Mouse (Mus musculus): ENCODE results near the gene Rimbp2.
A peak's percentile ranks its signal among the peaks of the same experiment; 100 is the strongest.
"Not testable (repeated sequence)": the region's sequence is repeated elsewhere in the genome, so short reads cannot be mapped to it uniquely, and the experiment has no call there.

Rimbp2 gene

DNA sequence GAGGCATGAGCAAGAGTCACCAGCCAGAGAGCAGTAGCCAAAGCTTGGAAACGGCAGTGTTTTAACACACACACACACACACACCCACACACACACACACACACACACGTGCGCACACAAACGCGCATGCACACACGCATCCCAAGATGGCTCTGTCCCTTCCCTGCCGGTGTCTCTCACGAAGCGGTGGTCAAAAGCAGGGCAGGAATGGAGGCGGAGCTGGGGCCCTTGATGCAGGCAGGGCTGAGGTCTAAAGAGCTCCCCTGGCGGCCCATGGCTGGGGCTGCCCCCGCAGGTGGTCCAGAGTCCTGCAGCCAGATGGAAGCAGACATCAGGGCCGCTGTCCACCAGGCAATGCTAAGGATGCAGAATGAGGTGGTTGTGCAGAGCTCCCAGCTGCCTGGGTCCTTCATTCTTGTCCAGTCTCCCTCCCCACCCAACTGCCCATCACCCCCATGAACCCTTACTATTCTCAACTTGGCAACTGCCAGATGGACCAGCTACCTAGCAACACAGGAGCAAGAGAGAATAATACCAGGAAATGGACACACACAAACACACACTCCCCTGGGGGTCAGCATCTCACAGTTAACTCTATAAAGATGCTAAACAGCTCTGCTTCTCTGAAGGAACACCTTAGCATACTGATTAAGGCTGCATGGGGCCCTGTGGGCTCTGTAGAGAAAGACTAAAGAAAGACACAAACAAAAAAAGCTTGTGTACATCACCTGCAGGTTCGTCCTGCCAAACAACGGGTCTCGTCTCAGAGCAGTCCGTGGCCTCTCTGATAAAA lies at the start of gene Rimbp2:
Gene Rimbp2, minus strand, starts transcription at position 209 of the 793 bp plus-strand sequence.
- DNase-seq (ENCODE audit: low spot score): peak; percentile 45

DNA sequence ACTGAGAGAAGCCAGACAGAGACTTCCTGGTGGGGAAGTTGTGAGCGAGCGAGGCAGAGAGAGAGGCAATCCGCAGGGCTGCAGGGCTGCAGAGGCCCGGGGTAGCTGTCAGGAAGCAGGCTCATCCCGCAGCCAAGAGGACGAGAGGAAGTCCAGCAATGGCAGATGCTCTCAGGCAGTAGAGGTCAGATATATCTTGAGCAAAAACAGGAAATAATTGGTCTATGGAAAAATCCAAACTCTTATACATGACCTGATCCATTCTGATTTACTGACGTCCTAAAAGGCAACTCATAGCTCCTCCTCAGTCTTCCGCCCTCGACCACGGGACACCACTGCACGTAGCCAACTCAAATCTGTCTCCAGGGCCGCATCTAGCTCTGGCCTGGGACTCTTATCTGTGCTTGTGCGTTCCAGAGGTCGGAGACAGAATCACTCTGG lies 49.3 kb upstream of the Rimbp2 start:
- no peak for DNase-seq (ENCODE audit: low spot score)

DNA sequence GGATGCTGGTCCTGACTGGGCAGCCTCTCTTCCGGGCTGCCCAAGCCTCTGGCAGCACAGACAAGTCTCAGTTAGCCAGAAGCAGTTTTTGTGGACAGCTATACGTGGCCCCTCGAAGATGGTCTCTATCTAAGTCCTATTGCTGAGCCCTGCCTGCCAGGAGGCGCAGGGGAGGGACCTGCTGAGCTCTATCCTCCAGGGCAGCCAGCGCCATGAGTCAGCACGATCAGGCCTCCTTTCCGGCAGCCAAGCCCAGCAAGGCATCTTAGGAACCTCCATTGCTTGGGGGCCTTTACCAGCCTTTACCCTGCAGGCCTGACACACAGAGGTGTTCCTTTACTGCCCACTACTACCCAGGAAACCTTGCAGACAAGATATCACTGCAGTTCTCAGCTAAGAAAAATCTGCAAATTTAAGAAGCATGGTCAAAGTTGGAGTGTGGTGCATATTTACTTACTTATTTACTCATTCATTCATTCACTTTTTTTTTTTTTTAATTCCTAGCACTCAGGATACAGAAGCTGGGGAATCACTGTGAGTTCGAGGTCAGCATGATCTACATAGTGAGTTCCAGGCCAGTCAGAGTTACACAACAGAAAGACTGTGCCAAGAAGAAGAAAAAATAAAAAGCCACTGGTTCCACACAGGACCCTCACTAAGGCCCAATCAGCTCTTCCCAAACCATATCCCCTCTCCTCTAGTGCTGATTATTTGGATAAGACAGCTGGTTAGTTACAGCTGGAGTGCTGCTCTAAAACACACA lies 47.6 kb upstream of the Rimbp2 start:
- DNase-seq (ENCODE audit: low spot score): no peak

DNA sequence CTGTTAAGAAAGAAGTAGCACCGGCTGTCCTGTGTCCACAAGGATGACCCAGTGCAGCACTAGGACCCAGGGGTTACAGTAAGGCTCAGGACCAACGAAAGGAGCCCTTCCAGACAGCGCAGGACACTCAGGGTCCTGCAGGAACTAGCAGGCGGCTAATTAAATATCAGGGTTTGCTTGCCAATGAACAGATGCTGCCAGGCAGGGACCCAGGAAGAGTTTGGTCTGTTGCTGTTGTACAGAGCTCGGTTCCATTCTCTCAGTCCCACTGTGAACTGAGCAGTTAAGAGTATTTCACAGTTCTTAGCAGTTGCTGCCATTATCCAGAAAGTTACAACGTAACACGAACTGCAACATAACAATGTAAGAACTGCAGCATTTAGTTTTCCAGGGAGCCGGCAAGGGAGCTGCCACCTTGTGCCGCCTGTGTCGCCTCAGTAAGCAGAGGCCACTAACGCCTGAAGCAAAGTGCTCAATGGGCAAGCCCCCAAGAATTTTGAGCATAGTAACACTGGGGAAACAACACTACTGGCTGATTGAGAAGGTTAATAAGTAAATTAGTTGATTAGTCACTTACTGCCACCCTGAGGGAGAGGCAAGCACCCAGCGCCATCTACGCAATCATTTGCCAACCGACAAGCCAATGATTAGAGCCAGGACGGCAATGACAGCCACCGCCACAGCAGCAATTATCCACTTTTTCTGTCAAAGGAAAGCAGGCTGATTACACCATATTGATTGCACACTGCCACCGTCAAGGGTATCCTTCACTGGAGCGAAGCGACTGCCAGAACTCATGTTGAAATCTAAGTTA lies 34.1 kb upstream of the Rimbp2 start:
- DNase-seq (ENCODE audit: low spot score): no peak

DNA sequence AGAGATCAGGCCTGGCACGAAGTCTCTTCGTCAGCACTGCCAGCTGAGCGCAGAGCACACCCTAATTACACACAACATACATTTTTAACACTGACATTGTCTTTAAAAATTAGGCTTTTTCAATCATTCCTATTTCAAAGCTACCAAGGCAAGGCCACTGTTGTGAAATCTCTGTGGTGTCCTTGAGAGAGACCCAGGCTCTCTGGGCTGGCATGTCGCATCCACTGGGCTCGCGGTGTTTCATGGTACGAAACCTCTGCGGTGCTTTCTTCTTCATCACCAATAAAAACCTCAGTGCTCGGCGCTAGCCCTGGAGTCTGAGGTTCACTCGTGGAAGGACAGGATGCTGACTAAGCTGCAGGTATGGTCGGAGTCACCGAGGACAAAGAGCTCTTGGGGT lies 32.7 kb upstream of the Rimbp2 start:
- no peak for DNase-seq (ENCODE audit: low spot score)

DNA sequence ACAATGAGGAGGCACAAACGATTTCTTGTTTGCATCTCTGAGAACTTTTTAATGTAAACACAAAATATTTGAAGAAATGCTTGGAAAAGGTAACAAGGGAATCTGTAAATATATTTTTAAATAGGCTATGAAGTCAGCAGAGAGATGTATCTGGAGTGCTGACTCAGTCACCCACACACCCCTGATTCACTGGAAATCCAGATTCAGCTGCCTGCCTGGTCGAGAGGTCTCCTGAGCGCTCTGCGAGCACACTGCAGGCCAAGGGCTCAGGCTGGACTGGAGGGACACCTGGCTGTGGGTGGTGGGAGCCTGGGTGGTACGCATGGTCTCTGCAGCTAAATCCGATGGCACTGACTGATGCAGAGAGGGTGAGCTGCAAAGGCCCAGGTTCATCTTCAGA lies 31.2 kb upstream of the Rimbp2 start:
- no peak for DNase-seq (ENCODE audit: low spot score)

DNA sequence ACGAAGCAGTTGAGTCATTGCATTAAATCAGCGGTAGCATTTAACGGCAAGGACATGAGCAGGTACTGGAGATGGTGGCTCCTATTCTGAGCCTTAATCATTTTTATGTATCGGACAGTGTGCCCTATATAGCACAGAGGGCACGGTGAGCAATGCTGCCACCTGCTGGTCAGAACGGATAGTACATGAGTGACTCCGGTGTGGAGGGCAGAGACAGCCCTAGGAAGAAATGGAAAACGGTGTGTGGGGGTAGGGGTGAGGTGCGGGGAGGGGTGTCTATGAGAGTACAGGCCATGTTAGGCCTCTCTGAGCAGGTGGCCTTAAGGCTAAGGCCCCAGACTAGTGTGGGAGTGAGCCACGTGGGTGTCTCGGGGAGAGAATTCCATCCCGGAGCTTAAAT lies 28.3 kb upstream of the Rimbp2 start:
- no peak for DNase-seq (ENCODE audit: low spot score)

DNA sequence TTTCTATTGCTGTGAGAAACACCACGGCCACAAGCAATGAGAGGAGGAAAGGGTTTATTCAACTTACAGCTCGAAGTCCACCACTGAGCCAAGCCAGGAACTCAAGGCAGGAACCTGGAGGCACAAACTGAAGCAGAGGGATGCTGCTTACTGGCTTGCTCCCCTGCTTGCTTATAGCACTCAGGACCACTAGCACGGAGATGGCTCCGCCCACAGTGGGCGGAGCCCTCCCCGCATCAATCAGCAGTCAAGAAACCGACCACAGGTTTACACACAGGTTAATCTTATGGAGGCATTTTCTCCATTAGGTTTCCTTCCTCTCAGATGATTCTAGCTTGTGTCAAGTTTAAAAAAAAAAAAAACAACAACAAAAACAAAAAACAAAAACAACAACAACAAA lies 27.6 kb upstream of the Rimbp2 start:
- DNase-seq (ENCODE audit: low spot score): no peak

DNA sequence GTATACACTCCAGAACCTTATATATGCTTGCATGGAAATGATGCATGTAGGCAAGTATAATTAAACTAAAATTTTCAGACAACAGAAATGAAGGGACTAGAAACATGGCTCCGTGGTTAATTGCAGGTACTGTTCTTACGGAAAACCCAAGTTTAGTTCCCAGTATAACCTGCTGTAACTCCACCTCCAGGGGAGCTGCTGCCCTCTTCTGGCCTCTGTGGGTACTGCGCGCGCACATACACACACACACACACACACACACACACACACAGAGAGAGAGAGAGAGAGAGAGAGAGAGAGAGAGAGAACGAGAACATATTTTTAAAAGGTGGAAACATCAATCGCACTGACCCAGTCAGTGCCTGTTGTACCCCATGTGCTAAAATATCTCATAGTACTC lies 25.7 kb upstream of the Rimbp2 start:
- no peak for DNase-seq (ENCODE audit: low spot score)

DNA sequence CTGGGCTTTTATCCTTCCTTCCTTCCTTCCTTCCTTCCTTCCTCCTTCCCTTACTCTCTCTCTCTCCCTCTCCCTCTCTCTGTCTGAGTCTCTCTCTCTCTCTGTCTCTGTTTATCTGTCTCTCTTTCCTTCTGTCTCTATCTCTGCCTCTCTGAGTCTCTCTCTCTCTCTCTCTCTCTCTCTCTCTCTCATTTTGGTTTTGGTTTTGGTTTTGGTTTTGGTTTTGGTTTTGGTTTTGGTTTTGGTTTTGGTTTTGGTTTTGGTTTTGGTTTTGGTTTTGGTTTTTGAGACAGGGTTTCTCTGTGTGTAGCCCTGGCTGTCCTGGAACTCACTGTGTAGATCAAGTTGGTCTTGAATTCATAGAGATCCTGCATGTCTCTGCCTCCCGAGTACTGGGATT lies 24.2 kb upstream of the Rimbp2 start:
- DNase-seq (ENCODE audit: low spot score): not testable (repeated sequence)

DNA sequence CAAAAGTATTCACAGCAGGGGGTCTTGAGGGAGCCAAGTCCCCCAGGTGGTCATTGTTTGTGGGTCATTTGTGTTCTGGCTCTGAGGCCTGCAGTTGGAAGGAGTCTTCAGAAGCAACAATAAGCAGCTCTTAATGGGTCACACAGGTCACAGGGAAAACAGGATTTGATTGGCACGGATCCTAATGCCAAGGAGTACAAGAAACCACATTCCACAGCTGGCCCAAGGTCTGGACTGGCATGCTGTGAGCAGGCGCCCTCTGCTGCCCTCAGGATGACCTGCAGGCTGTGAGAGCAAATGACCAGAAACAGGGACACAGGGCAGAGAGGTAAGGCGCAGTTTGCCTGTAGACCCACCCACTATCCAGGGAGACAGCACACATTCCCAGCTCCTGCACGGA lies 23.0 kb upstream of the Rimbp2 start:
- no peak for DNase-seq (ENCODE audit: low spot score)

DNA sequence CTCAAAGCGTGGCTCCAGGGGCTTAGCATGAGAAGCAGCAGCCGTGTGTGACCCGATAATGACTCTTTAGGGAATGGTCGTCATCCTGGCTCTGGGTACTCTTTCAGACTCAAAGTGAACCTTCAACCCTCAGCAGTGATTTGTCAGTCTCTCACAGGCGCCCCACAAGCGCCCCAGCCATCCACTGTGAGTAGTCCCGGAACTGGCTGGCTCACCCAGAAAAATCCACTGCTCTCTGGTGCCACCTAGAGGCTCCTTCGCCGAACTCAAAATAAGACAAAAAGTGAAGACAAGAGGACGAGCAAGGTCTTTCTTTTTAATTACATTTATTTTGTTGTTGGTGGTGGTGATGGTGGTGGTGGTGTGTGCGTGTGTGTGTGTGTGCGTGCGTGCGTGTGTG lies 18.0 kb upstream of the Rimbp2 start:
- DNase-seq (ENCODE audit: low spot score): no peak

DNA sequence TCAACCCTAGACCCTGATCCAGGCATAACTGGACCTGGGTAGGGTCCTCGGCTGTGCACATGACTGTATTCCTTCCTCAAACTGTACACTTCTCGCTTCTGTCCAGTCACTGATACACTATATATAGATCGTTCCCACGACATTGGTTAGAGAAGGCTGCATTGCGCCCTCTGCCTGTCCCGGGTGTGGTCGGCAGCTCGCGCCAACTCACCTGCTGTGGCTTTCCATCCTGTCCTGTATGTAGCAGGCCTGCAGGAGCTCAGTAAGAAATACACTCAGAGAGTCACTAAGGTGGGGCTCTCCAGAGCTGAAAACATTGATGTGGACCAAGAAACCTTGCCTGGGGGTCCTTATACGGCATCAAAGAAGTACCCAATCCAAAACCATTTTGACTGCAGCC lies 17.6 kb upstream of the Rimbp2 start:
- DNase-seq (ENCODE audit: low spot score): no peak

DNA sequence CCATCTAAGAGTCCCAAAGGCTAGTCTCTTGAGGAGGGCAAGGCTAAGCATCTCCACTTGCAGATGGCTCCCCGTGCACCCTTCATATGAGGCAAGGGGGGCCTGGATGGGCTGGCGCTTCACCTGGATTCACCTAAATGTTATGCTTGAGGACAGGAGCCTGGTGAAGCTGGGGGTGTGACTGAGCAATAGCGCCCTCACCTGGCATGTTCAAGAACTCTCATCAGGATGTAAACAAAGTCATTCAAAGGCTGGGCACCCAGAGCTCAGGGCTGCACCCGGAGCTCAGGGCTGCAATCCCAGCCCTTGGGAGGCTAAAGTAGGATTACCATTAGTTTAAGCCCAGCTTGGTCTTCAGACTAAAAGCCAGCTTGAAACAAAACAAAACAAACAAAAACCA lies 11.1 kb upstream of the Rimbp2 start:
- DNase-seq (ENCODE audit: low spot score): no peak

DNA sequence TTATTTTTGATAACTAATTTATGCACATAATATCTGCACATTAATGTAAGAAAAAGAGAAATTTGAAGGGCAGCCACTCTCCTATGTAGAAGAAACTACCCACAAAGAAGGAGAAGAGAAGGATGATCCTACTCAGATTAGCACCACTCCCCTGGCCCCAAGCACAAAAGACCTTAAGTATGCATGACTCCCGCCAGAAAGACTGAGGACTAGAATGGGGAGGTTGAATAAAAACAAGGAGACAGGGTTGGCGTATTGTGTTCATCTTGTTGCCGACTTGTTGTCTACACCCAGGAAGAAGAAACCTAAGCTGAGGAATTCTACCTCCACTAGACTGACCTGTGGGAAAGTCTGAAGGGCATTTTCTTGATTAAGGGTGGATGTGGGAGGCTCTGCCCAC lies 5.6 kb upstream of the Rimbp2 start:
- no peak for DNase-seq (ENCODE audit: low spot score)

DNA sequence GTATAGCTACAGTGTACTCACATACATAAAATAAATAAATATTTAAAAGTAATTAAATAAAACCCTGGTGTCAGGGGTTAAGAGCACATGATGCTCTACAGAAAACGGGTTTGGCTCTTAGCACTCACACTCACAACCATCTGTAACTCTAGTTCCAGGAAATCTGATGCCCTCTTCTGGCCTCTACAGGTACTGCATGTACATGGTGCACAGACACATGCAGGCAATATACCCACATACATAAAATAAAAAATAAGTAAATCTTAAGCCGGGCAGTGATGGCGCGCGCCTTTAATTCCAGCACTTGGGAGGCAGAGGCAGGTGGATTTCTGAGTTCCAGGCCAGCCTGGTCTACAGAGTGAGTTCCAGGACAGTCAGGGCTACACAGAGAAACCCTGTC lies 1.1 kb upstream of the Rimbp2 start:
- not testable (repeated sequence) for DNase-seq (ENCODE audit: low spot score)

DNA sequence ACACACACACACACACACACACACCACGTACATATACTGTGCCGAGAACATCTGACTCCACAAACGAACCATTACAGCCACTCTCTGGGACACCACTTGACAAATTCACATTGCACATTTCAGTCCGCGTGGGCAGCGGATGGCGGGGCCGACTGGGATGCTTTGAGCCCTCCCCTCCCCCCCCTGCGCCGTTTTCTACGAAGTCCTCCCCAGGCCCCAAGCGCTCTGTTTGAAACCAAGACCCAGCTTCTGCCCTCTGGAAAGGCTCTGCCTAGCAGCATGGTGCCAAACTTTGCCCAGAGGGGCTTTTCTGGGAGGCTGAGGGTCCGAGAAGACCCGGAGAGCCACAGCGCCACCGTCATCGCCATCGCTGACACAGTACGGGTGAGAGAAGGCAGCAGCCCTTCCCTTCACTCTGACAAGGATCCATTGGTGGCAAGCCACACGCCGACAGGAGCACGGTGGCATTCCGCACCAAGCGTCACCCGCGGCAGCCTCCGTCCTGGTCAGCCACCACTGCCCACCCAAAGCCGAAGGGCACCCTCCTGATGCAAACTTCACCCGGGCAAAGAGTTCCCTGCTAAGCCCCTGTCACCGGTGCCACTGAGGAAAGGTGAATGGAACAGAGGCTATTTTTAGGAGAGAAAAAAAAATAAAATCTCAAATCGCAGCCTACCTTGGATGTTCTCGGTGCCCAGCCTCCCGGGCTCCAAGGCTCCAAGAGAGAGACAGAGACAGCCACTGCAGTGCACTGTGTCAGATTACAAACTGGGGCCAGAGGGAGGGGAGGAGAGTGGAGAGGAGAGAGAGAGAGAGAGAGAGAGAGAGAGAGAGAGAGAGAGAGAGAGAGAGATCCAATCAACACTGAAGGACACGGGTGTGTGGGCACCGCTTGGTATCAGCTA lies 743 bp downstream of the Rimbp2 start:
- DNase-seq (ENCODE audit: low spot score): no peak

DNA sequence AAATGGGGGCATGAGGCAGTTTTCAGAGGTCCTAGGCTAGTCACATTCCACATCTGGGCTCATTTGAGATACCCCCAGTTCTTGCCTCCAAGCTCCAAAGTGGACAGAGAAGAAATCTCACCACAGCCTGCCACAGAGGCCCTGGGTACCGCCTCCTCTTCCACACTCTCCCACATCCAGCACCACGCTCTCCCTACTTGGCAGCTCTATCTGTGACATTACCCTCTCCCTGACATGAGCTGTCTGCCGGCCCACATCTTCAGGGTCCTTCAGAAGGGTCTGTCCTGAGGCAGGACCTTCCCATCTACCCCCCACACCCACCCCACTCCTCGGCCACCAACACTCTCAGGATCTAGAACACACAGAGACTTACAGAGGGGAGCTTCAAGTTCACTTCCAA lies 1.8 kb downstream of the Rimbp2 start:
- DNase-seq (ENCODE audit: low spot score): no peak

DNA sequence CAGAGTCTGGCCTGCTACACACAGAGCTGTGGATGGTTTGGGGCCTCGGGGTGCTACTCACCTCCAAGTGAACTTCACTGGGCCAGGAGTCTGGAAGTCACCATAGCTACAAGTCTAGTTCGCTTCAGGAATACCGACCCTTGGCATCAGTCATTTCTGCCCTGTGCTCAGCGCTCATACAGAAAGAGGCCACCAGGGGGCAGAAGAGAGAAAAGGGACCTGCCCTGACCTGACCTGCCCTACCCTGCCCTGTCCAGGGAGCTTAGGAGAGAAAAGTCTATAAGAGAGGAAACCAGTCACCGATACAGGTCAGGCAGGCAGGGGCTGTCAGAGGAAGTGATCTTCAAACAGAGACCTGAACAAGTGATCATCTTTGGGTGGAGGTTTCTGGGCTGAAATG lies 6.2 kb downstream of the Rimbp2 start:
- no peak for DNase-seq (ENCODE audit: low spot score)

DNA sequence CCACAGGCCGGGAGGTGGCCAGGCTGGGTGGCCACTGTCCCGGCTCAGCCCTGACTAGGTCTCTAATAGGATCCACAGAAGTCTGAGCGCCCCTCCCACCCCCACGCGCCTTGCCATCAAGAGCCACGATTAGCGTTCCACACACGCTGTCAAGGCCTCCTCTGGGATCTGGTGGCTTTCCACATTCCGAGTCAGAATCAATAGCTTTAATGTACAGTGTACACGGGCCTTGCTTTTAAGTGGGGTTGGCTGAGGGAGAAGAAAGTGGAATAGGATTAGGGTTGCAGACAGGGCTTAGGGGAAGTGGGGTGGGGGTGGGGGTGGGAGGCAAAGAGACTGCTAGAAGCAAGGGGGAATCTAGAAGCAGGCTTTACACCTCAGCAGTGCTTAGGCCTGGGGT lies 12.8 kb downstream of the Rimbp2 start:
- DNase-seq (ENCODE audit: low spot score): no peak

DNA sequence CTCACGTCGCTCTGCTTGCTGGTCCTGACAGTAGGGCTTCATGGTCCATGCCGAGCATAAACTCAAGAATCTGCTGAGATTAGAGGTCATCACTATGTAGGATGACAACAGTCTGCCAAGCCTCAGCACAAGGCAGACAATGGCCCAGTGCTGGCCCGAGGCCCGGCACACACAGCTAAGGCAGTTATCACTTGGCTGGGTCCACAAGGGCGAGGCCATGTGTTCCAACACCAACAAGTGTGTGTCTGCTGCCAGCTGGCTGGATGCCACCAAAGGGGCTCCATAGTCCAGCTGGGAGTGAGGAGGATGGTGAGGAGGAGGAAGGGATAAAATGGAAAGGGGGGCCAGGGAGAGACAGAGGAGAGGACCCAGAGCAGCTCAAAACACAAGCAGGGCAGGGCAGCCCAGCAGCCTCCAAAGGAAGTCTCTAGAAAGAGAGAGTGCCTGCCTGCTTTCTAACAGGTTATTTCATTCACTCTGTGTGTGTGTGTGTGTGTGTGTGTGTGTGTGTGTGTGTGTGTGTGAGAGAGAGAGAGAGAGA lies 17.9 kb downstream of the Rimbp2 start:
- DNase-seq (ENCODE audit: low spot score): no peak

Measured in left cerebral cortex, adult 11 months (tissue).